Mouse (Mus musculus) E14TG2a.4 (cell line): Measurements from ENCODE around the gene Dop1a.
"Not testable (repeated sequence)": the region's sequence is repeated elsewhere in the genome, so short reads cannot be mapped to it uniquely, and the experiment has no call there.

ENCODE experiments used
- CTCF ChIP-seq: conservative IDR thresholded peaks from 2 replicates; pipeline ENCODE4 v1.5.1; 2014; ENCODE audit warnings: low read length
- POU5F1 ChIP-seq: IDR thresholded peaks from 2 replicates; pipeline ENCODE4 v1.6.1; 2014; ENCODE audit warnings: low read length, borderline replicate concordance

DNA sequence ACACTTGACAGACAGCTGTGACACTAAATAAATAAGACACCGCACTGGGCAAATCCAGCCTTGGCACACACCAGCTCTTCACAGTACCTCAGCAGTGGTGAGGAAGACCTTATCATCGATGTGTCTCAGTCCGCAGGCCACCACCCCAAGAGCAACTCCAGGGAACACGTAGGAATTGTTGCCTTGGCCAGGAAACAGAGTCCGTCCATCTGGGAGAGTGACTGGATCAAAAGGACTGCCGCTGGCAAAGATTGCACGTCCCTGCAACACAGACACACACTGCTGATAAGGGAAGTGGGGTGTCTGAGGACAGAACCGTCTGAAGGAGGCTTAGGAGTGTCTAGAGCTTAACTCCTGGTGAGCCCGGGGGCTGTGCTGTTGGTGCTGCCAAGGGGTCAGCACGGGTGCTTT is 127.4 kb downstream of the Dop1a start:
- TF ChIP-seq CTCF, POU5F1: not testable (repeated sequence)
